Mouse (Mus musculus): ENCODE data around the gene Foxq1. TPM values are rescaled to one million over a fixed set of nuclear protein-coding genes. Genes with fewer than 3 reads are reported as not detected.

Foxq1 gene
- total RNA-seq, 4 experiments from 2014 or later = 0.13 to 0.44 (median 0.31) TPM

DNA sequence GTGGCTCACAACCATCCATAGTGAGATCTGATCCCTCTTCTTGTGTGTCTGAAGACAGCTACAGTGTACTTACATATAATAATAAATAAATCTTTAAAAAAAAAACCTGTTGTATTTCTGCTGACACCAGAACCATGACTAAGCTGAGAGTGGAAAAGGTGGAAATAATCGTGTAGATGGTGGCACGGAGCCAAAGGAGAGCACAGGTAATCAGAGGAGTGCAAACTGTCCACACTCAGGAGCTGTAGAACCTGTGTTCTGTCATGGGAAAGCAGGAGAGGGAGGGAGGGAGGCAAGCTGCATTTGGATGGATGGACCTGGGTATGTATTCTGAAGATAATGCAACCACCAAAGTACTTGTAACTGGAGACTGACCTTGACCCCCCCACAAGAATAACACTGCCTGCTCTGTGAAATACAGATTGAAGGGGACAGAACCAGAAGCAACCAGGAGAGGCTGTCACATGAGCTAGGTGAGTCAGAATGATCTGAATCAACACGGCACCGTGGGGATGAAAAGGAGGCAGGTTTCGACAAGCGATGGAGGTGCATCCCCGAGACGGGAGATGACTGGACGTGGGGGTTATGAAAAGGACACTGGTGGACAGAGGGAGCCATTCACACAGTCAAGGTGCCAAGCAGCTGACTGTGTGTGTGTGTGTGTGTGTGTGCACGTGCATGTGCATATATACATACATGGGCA is 17.0 kb downstream of the Foxq1 start:
- no peak for DNase-seq (ENCODE audit: low spot score)

DNA sequence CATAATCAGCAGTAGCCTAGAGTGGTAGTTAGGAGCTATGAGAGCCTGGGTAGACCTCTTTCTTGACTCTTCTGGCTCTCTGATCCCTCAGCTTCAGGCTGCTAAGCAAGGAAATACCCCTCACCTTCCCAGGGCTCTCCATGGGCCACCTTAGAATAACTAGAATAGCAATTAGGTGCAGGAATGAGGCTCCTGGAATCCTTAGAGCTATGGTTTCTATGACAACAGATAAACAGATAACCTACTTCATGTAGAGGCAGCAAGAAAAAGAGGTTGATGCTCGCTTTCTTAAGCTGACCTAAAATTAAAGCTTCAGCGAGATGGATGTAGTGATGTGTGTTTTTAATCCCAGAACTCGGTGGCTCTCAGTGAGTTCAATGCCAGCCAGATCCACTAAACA is 18.7 kb downstream of the Foxq1 start:
- DNase-seq (ENCODE audit: low spot score) = no peak

DNA sequence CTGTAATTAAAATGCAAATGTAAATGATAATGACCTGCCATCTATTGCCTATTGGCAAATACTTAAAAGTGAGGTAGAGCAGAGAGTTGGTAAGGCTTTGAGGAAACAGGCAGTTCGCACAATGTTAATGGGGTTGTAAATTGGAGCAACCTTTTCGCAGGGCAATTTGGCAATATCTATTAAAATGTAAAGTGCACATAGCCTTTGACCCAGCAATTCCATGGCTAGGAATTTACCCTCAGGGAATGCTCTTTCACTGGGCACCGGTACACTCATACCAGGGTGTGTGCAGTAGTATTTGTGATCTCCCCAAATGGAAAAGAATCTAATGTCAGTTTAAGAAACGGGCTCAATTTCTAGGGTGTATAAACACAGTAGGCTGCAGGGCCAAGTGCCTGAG is 20.8 kb downstream of the Foxq1 start:
- no peak for DNase-seq (ENCODE audit: low spot score)

DNA sequence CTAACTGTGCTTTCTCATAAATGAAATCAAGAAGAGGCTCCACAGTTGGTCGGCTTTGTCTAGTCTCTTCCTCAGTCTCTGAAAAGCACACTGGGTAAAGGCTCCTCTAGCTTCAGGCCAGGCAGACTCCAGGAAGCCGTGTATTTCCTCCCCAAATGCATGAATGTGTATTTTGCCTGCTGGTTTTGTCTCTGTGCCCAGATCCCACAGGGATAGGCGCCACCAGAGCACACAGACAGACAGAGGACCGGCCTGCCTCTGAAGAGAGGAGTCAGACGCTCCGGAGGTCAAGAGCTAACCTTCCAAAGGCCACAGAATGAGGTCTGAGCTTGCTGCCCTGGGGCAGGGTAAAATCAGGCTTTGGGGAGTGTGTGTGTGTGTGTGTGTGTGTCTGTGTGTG is 21.6 kb downstream of the Foxq1 start:
- DNase-seq (ENCODE audit: low spot score) = no peak

DNA sequence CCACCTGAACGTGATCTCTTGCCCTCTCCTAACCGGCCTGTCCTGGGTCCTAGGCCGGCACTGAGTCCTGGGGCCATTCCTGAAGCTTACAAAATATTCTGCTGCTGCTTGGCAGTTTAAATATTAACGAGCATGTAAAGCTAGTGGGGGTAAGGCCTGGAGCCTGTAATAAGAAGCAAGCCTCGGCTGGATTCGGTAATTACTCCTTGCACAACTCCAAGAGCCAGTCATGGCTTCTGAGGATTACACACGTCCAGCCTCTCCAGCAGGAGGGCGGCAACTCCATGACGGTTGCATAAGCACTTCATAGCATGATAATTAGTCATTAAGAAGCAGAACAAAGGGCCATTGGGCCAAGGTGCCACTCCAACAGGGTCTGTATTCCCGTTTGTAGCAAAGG is 22.5 kb downstream of the Foxq1 start:
- DNase-seq (ENCODE audit: low spot score) = no peak

DNA sequence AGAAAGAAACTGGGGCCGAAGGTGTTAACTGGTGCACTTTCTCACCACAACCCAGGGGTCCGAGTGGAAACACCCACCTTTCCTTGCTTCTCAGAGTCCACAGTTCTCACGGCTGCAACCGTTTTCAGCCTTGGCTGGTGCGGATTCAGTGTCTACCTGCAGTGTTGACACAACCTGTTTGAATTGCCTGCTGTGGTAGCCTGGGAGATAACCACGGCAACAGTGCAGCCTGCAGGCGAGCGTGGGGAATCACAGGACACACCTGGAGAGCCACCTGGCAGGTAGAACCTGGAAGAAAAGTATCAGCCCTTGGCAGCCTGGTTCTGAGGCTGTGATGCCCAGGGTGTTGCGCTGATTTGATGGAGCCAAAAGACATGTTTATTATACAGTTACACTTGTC is 23.9 kb downstream of the Foxq1 start:
- no peak for DNase-seq (ENCODE audit: low spot score)

DNA sequence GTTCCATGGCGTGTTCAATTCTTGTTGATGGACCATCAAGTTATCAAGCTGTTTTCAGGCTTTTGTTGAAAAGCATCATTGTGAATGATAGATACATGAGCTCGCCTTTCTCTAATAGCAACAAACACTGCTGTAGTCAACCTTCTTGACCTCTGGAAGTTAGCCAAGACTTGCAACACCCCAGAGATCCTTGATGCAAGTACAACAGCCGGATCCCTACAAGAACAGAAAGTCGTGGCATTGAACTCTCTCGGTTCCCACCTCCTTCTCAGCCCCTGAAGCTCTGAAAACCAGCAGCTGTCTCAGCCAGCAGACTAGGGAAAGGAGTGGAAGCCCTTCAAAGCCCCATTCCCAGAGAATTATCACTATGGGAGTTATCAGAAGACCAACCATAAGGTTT is 31.4 kb downstream of the Foxq1 start:
- no peak for DNase-seq (ENCODE audit: low spot score)

DNA sequence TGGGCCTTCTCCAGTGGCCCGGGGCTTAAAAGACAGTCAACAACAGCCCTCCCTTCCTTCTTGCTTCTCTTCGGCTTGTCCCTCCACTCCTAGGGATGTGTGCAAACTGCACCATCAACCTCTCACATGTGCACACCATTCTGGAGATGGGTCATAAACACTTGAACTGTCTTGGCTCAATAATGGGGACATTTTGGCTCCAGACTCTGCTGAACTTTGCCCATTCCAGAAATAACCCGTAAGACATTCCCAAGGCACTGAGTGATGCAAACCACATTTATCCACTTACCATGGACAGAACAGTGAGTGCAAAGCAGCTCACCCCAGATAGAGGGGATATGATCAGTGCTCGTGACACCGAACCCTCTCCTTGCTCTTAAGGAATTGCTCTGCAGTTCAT is 43.6 kb downstream of the Foxq1 start:
- no peak for DNase-seq (ENCODE audit: low spot score)

DNA sequence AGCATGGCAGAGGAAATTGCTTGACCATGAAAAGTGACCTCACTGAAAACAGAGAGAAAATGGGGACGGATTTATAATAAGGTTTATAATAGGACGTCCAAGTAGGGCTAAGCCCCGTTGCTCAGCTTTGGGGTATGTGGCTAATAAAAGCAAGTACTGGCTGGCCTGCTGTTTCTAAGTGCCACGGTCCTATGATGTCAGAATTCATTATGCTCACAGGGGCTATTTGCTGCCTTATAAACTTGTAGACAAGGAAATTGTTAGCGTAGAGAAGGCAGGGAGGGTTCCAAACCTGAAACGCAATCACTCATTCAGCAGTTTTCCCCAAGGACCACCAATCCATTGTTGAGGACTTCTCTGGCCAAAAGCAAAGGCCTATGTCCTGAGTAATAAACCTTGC is 48.0 kb downstream of the Foxq1 start:
- no peak for DNase-seq (ENCODE audit: low spot score)

Other genes starting within 250 kb of the Foxq1 start
- under 1 TPM in 1 of 4 experiments, not detected in 3; 0.09 TPM for gene A530084C06Rik, start 3.2 kb downstream of the Foxq1 start, total RNA-seq (2022)
- under 1 TPM in 2 of 4 experiments, not detected in 2; 0.16 to 0.19 TPM for gene Foxf2, start 69.7 kb downstream of the Foxq1 start, total RNA-seq (2022)

All from heart, adult 8-10 months (tissue).